Mouse (Mus musculus): ENCODE measurements around the gene Sirt4.
"Not testable (repeated sequence)": the region's sequence is repeated elsewhere in the genome, so short reads cannot be mapped to it uniquely, and the experiment has no call there.

The Sirt4 gene

DNA sequence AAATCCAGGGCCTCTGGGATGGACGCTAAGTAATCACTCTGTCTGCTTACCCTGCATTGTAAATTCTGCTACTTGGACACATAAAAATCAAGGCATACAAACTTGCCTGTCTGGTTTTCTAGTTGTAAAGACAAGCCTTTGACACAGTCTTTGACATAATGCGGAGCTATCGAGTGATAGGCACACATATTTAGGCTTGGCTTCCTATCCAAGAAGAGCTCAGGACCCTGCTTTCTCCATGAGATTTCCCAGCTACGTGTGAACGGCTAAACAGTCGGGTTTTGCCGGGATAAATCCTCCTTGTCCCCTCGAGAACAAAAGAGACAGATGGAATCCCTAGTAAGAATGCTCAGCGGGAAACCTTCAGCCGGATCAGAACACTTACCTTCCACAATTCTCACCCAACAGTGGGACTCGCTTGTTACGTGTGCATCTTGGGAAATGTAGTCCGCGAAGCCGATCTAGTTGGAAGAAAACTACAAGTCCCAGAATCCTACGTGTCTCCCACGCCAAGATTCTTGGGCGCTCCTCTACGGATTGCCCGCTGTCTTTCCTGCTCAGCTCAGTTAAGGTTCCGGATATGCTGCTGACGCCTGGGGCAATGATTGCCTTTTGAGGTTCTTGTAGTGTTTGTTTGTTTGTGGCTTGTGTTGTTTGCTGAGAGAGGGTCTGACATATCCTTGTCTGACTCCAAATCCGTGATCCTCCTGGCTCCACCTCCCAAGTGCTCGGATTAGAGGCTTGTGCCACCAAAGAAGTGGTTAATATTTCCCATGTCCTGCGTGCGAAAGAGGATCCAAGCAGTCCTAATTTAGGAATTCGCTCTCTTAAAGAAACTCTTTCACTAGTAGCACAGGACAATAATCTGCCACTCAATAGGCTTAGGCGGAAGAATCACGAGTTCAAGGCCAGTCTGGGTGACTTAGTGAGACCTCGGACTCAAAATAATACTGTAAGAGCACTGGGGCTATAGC, at the start of gene Sirt4:
TSS of gene Sirt4 (minus strand) at position 779 of the 974 bp plus-strand sequence.
- DNase-seq = peak; percentile 80

DNA sequence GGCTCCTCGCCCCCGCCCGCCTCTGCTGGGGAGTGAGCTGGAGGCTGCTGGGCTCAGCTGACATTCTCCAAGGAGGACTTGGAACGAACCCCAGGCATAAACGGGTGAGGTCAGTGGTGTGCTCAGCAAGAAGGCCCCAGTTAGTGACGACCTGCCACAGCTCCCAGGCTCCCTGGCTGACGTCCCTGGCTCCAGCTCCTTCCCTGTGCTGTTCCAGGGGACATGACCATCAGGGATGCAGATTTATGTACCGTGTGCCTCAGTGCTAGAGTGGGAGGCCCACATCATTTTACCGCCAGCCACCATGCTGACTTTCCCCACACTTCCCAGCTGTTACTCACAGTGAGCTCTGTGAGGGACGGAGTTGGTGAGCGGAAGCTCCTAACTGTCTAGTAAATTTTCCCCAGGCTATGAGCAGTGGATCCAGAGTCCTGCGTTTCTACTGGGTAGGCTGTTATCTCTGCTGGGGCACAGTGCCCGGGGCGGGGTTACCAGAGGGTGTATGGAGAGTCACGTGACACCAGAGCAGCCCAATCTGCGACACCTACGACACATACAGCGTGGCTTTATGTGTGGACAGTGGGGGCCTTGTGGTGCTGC, 47.2 kb upstream of the Sirt4 start:
- peak; percentile 80 for DNase-seq

DNA sequence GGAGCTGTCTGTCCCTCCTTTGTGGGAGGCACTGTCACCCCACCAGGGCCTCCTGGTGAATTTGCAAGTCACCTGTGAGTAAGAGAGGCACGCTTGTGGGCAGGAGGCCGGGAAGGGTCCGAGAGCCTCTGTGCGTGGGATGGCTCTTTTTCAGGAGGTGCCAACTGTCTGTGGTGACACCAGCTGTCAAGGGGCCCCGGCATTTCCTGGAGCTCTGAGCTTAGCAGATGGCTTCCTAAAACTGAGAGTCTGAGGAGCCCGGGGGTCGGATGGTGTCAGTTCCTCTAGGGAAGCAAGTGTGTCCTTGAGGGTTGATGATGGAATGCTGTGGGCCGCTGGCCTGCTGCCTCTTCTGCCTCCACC, 45.9 kb upstream of the Sirt4 start:
- DNase-seq = peak; percentile 91

DNA sequence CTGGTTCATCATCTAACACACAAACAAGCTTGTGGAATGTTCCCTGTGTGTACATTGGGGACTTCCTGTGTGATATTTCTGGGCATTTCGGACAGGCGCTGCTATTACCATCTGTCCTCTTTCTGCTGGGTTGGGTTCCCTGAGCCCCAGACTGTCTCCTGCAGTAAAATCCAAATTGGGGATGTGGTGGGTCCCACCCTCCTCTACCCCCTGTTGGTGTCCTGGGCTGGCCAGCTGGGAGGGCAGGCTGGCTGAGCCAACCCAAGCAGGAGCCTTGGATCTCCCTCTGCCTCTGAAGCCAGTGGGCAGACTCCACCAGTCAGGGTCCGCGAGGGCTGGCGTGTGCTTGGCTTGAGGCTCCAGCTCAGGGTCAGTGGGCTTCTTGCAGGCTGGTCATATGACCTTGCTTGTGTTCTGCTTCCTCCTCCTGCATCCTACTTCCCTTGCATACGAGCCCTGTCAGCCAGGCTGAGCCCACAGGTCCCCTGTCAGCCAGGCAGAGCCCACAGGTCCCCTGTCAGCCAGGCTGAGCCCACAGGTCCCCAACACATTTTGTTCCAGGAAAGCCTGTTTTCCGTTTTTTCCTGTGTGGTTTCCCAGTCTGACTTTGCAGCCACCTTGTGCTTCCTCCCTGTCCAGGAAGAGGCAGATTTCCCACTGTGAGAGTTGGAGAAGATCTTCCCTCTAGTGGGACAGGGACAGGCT, 45.4 kb upstream of the Sirt4 start:
- DNase-seq = no peak

DNA sequence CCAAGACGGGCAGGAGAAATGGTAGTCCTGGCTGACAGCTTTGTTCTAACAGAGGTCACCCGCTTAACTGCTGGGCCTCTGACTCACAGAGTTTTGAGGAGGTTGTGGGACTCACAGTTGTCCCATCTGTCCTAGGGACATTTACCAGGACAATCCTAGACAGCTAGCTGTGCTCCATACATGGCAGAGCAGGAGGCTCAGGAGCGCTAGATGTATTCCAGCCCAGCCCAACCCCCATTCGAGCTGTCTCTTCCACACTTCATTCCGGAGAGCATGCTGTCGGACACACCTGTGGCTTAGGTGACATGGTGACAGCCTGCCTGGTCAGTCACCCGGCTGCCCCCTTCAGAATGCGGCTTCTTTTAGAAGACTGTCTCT, 44.8 kb upstream of the Sirt4 start:
- no peak for DNase-seq

DNA sequence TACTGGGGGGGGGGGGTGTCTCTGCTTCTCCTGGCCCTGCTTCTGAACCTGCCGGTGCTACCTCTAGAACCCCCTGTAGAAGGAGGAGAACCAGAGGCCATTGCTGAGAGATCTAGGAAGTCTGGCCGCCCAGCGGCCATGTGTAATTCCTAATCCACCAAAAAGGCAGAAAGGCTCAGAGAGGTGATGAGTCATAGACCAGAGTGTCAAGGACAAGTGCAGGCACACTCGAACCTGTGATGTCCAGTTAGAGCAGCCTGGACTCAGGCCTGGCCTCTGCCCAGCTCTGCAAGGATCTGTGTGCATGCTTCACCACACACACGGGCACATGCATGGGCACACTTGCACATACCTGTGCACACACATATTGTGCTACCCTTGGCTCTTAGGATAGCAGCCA, 43.6 kb upstream of the Sirt4 start:
- DNase-seq = no peak

DNA sequence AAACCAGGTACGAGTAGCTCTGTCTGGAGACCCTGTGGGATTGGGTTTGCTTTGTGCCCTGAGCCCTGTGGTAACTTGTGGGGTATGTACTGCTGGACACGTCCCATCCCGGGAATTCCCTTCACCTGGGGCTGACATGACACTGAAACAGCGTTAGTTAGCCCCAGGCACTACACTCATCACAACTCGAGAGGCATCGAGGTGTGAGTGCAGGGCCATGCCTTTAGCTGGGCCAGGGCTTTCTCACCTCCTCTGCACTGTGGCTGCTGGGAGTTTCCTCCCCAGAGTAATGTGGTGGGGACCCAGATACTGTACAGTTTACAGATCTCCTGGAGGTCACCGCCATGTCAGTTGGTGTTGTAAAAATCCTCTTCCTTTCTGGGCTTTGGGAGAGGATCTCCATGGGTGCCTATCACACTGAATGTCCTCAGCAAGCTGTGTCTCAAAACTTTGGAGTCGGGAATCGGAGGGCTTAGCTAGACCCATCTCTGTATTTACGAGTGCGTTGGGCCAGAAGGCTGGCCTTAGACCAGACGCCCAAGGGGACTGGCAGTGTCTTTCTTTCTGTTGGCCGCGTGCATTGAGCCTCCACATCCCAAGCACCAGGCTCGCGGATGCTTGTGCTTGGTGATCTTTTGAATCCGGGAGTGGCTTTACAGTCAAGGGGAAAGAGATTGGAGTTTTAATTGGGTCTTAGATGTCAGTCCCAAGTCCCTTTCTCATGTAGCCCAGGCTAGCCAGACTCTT, 42.1 kb upstream of the Sirt4 start:
- DNase-seq = no peak

DNA sequence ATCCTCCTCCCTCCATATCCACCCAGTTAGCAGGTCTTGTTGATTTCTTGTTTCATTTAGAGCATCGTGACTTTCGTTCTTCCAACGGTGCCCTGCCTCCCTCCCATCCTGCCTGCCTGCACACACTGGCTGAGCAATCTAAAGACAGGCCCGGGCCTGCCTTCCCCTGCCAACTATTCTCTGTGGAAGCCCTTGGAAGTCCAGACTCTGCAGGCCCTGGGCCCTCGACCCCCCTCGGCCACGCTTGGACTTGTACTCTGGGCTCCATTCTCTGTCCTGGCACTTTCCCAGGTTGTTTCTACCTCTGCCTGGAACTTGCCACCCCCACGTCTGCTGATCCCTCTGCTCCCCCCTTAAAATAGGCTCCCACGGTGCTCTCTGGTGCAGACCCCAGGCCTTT, 41.4 kb upstream of the Sirt4 start:
- no peak for DNase-seq

DNA sequence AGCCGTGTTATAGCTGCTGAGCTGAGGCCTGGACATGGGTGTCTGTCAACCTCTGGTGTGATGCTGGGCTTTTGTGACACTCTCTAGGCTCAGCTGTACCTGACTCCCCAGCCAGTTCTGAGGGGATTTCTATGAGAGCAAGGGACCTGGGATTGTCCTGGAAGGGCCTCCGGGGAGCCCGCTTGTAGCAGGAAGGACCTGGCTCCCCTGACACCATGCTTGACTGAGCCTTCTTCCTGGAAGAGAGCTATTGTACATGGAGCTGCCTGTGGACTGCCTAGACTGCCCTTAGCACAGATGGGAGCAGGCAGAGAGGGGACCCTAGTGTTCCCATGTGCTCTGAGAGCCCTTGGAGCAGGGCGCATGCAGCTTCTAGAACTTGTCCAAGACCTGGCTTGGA, 40.9 kb upstream of the Sirt4 start:
- no peak for DNase-seq

DNA sequence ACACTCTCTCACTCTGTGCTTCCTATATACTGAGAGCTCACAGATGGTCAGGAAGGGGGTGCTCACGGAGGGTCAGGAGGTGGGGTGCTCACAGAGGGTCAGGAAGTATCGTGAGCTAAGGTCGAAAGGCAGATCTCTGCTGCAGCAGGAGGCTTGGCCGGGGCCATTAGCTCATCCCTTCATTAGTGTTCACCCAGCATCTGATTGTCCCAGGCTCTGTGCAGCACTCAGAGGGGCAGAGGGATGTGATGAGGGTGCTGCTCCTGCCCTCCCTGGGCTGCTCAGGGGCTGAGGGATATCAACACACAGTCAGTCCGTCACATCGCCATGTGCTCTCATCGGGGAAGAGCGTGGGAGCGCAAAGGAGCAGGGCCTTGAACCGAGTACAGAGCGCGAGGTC, 39.9 kb upstream of the Sirt4 start:
- no peak for DNase-seq

DNA sequence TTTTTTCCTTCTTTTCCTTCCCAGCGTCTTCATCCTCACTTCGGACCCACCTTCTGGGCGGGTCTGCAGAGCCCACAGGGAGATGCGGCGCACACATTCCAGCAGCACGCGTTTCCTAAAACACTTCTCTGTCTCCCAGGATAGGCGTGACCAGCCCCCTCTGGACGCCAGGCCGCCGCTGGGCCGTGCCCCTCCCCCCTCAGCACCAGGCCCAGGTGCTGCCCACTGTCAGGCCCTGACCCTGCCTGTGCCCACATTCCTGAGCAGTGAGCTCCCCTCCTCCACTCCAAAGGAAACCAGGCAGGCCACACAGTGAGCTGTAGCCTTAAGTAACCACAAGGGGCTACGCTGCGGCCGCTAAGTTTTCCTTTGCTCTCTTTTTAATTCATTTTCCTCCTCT, 39.4 kb upstream of the Sirt4 start:
- no peak for DNase-seq

DNA sequence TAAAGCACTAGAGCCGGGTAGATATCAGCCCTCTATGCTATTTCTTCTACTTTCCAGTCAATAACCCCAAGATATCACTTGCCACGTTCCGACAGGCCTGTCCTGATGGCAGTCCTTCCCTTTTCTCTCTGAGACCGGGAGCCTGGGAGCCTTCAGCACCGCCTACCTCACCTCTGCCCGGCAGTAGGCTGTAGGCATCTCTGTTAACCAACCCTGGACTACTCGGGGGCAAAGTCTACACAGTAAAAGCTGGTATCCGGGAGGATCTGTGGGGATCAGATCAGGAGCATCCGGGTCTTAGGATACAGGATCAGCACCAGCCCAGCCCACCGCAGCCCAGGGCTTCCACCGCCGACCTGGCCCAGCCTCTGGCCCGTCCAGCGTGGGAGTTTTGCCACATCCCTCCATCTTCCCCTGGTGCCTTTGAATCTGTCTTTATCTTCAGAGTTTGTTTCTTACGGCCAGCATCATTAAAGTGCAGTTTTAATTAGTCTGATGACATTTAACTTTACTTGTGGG, 38.5 kb upstream of the Sirt4 start:
- no peak for DNase-seq

DNA sequence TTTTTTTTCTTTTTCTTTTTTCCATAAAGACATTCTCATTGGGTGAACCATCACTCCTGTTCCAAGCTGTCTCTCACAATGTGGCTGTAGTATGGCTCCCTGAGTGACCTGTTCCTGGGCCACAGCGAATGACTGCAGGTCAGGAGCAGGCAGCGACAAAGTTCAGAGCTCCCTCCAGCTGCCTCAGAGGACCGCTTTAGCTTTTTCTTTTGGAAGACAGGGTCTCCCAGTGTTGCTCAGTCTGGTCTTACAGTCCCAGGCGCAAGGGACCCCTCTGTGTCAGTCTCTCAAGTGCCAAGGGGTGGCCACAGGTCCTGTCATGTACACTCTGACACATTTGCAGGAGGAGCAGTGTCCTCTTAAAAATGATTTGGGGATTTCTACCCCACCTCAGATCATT, 38.0 kb upstream of the Sirt4 start:
- no peak for DNase-seq

DNA sequence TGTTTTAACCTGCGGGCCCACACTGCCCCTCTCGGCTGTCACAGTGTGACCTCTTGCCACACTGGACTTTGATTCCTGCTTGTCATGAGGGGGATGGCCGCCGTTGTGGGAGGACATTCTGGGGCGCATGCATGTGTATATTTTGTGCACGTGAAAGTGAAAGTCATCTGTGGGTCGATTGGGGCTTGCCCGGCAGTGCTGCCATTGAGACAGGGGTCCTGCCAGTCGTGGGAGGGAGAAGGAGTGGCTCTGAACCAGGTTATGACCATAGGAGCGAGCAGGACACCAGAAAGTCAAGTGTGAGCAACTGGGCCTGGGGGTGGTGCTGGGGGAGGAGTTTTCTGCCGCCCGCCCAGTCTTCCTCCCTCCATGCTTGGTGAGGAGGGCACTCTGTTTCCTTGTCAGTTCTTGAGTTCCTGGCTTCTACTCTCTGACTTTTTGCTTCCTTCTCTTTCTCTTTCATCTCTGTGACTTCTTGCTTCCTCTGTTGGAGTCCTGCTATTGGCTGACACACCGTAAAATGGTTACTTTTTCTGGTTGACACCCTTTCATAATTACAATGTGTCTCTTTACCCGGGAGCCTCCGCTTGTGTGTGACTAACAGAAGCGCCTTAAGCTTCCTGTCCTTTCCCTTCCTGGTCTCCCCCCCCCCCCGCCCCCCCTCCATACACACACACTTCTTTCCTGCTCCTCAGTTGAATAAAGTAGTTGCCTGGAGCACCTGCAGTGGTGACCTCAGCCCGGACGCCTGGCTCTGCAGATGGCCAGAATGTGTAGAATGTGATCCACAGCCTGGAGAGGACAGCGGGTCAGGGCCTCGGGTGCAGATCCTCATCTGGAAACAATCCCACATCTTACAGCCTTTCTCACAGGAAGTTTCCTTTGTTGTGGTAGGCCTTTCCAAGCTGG, 37.3 kb upstream of the Sirt4 start:
- no peak for DNase-seq

DNA sequence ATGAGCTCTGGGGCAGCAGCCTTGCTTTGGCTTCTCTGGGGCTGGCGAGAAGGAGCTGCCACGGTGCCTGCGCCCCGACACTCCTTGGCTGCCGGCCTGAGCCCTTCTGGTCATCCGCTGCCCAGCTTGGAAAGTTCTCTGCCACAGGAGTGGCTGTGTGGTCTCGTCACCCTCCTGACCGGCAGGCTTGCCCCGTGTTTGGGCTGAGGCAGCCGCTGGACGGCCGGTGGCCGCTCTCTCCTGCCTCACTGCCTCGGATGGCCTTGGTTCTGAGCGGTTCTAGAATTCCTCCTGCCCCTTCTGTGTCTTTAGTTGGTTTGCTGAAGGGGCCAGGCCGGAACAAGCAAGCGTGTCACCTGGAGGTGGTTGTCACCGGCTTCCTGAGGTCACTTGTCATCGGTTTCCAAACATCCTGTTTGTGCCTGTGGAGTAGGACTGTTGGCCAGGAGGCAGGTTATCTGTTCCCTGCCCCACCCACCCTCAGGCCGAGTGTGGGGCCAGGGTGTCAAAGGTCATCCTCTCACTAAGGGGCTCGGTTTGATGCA, 35.9 kb upstream of the Sirt4 start:
- DNase-seq = no peak

DNA sequence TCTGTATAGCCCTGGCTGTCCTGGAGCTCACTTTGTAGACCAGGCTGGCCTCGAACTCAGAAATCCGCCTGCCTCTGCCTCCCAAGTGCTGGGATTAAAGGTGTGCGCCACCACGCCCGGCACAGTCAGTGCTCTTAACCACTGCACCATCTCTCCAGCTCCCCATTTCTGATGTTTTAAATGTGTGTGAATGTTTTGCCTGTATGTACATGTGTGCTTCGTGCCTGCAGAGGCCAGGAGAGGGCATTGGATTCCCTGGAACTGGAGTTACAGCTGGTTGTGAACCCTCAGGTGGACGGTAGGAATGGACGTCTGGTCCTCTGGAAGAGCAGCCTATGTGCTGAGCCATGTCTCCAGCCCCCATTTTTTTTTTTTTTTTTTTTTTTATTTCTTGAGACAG, 33.7 kb upstream of the Sirt4 start:
- not testable (repeated sequence) for DNase-seq

DNA sequence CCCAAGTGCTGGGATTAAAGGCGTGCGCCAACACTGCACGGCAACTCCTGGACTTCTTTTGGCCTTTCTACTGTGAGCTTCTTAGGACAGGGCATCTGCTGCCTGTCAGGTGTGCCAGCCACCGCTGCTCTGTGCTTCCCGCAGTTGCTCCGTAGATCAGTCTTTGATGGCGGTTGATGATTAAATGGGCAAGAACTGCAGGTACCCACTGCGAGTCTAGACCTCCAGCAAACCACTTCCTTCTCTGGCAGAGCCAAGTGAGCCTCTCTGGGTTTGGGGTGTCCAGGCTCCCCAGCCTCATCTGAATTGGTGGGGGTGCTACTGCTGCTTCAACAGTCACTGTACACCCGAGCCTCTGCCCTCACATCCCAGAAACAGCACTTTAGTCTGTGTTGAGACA, 33.0 kb upstream of the Sirt4 start:
- DNase-seq = no peak

DNA sequence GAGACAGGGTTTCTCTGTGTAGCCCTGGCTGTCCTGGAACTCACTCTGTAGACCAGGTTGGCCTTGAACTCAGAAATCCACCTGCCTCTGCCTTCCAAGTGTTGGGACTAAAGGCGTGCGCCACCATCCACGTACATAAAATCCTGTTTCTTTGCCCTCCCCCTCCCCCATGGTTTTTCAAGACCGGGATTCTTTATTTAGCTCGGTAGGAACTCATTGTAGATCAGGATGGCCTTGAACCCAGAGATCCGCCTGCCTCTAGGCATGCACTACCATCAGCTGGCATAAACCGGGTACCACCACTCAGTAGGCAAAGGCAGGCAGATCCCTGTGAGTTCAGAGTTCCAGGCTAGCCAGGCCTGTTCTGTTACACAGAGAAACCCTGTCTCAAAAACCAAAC, 32.4 kb upstream of the Sirt4 start:
- DNase-seq = no peak

DNA sequence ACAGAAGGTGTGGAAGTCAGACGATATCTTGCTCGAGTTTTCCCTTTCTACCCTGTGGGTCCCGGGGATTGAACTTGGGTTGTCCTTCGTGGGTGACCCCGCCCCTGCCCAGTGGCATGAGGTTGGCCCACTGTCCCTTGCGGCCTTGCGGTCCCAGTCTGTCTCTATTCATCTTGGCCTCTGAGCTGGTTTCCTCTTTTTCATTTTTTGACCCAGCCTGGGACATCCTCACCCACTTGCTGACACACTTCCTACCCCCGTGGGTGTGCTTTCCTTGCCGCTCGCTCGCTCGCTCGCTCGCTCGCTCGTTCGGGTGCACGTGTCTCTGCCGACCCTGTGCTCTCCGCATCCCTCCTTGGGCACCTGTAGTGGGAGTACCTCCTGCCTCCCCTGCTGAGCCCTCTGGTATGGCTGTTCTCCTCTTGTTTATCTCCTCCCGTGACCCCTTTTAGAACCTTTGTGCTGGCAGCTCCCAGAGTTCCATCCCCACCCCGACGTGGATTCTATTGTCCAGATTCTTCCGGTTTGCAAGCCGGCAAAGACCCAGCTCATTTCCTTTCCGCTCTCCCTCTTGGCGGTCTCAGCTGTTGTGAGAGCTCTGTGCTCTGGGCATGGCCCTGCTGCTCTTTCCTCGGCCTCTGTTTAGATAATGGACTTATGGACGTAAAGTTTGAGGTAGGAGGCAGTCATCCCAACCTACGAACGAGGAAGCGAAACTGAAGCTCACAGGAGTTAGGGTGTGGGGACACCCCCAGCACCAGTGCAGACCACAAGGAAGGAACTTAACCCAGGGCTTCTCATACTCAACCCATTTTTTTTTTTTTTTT, 31.8 kb upstream of the Sirt4 start:
- no peak for DNase-seq

DNA sequence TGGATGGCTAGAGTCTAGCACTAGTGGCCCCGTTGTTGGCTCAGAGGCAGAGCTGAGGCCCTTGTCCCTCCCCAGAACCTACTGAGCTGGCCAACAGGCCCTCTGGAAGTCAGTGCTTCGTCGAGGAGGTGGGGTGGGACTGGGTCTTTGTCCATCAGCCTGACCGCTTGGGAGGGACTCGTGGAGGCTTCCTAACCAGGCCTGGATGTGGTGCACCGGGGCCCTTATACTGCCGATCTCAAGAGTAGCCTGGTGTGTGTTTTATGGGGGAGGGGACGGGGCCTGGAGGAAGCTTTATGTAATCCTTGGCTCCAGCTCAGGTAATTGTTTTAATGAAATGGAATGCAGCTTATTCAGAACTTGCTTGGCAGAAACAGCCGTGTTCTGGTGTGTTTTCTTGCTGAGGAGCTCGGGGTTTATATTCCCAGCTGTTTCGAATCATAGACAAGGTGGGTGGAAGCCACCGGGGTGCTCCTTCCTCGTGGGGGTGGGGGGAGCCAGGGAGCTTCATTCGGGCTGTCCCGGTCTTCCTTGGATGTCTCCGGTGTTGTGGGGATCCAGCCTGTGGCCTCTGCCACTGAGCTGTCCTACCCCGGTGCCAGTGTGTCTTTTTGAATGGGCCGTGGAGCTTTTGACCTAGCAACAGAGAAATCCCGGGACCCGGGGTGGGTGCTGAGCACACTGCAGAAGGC, 30.5 kb upstream of the Sirt4 start:
- no peak for DNase-seq
